Mouse (Mus musculus) ovary, adult 18-20 months (tissue): Measurements from ENCODE around the gene Ddx55.
A peak's percentile ranks its signal among the peaks of the same experiment; 100 is the strongest.

ENCODE experiments used
- DNase-seq: peaks from one replicate; pipeline ENCODE4 v3.0.0; 2022; ENCODE audit warnings: low spot score, mixed read lengths

Gene Ddx55

GRCm38 (mm10) chr5:124552558-124553307 lies at the start of gene Ddx55:
TSS of gene Ddx55 (plus strand) at chr5:124552864.
- peak; percentile 76 for DNase-seq

GRCm38 (mm10) chr5:124503742-124504141 lies 48.9 kb upstream of the Ddx55 start:
- DNase-seq = no peak

- no peak for DNase-seq
These were observed 47.4 kb upstream of the Ddx55 start for GRCm38 (mm10) chr5:124505235-124505634.

- DNase-seq = no peak
These were observed 45.8 kb upstream of the Ddx55 start for GRCm38 (mm10) chr5:124506731-124507359.

- no peak for DNase-seq
These were observed 43.5 kb upstream of the Ddx55 start for GRCm38 (mm10) chr5:124509200-124509599.

- DNase-seq = no peak
These were observed 42.9 kb upstream of the Ddx55 start for GRCm38 (mm10) chr5:124509742-124510237.

GRCm38 (mm10) chr5:124510536-124511050 lies 42.1 kb upstream of the Ddx55 start:
- DNase-seq = no peak

- no peak for DNase-seq
These were observed 36.9 kb upstream of the Ddx55 start for GRCm38 (mm10) chr5:124515789-124516188.

- DNase-seq = no peak
These were observed 34.0 kb upstream of the Ddx55 start for GRCm38 (mm10) chr5:124518648-124519047.

- no peak for DNase-seq
These were observed 31.1 kb upstream of the Ddx55 start for GRCm38 (mm10) chr5:124521588-124521987.

GRCm38 (mm10) chr5:124523032-124523431 lies 29.6 kb upstream of the Ddx55 start:
- DNase-seq = no peak

GRCm38 (mm10) chr5:124524943-124525342 lies 27.7 kb upstream of the Ddx55 start:
- DNase-seq = no peak

GRCm38 (mm10) chr5:124528351-124528750 lies 24.3 kb upstream of the Ddx55 start:
- DNase-seq = no peak

GRCm38 (mm10) chr5:124528791-124529190 lies 23.9 kb upstream of the Ddx55 start:
- no peak for DNase-seq

GRCm38 (mm10) chr5:124529191-124529651 lies 23.4 kb upstream of the Ddx55 start:
- DNase-seq = no peak

GRCm38 (mm10) chr5:124529697-124530096 lies 23.0 kb upstream of the Ddx55 start:
- no peak for DNase-seq

GRCm38 (mm10) chr5:124530655-124531582 lies 21.7 kb upstream of the Ddx55 start, which contains the start of gene Rilpl1:
TSS of gene Rilpl1 (minus strand) at chr5:124531391.
- DNase-seq = peak; percentile 77

- DNase-seq = no peak
These were observed 21.1 kb upstream of the Ddx55 start for GRCm38 (mm10) chr5:124531583-124531930.

- DNase-seq = no peak
These were observed 20.2 kb upstream of the Ddx55 start for GRCm38 (mm10) chr5:124532451-124532850.

- DNase-seq = no peak
These were observed 17.6 kb upstream of the Ddx55 start for GRCm38 (mm10) chr5:124535016-124535415.

GRCm38 (mm10) chr5:124536776-124537175 lies 15.9 kb upstream of the Ddx55 start:
- no peak for DNase-seq
